Mouse (Mus musculus) liver, embryonic 12.5 days (tissue): ENCODE results near the gene Sh2d7. TPM values are rescaled to one million over a fixed set of nuclear protein-coding genes. Genes with fewer than 3 reads are reported as not detected.
A peak's percentile ranks its signal among the peaks of the same experiment; 100 is the strongest.

Experiments used
- ATAC-seq: fragments of 200-750 bp; cut with Nextera tagmentation; 2 replicates; pipeline ENCODE4 v1.8.0; 2017; ENCODE audit warnings: moderate number of reproducible peaks, mild to moderate bottlenecking, moderate library complexity
- H3K27ac ChIP-seq: fragments of 300-500 bp; sonication (generic); 2 replicates; pipeline ENCODE4 v1.5.1; 2016; ENCODE audit warnings: mild to moderate bottlenecking
- H3K27me3 ChIP-seq: fragments of 300-500 bp; sonication (generic); replicated peaks from 2 replicates; pipeline ENCODE4 v1.6.1; 2016; ENCODE audit warnings: mild to moderate bottlenecking, moderate library complexity
- H3K36me3 ChIP-seq: fragments of 300-500 bp; sonication (generic); 2 replicates; pipeline ENCODE4 v1.6.1; 2016; ENCODE audit warnings: mild to moderate bottlenecking, moderate library complexity
- H3K4me1 ChIP-seq: fragments of 300-500 bp; sonication (generic); 2 replicates; pipeline ENCODE4 v1.6.1; 2016
- H3K4me2 ChIP-seq: fragments of 300-500 bp; sonication (generic); 2 replicates; pipeline ENCODE4 v1.6.1; 2016; ENCODE audit warnings: mild to moderate bottlenecking, moderate library complexity
- H3K4me3 ChIP-seq: fragments of 300-500 bp; sonication (generic); 2 replicates; pipeline ENCODE4 v1.5.1; 2016; ENCODE audit warnings: mild to moderate bottlenecking, moderate library complexity
- H3K9ac ChIP-seq: fragments of 300-500 bp; sonication (generic); 2 replicates; pipeline ENCODE4 v1.6.1; 2016; ENCODE audit warnings: mild to moderate bottlenecking, moderate library complexity
- H3K9me3 ChIP-seq: fragments of 300-500 bp; sonication (generic); replicated peaks from 2 replicates; pipeline ENCODE4 v1.6.1; 2016; ENCODE audit warnings: mild to moderate bottlenecking, moderate library complexity
- WGBS: fragments of 180-500 bp; shearing (Covaris S2); methylation state at CpG from one replicate; pipeline ENCODE4 v1.1.7; 2016; ENCODE audit not compliant: insufficient replicate concordance; 5-methylcytosine and 5-hydroxymethylcytosine counted together
- polyA plus RNA-seq: library from polyadenylated mRNA; unstranded; fragments of >200 nt; fragmentation: Nextera tagmentation; extraction: Ambion mirVana; gene quantifications from 2 replicates; pipeline ENCODE4 v1.2.1, GENCODE M21; 2016

Gene Sh2d7
- polyA plus RNA-seq: not detected in 2 replicates

- H3K4me2 ChIP-seq: no peak within 1 kb of the TSS
- H3K4me1 ChIP-seq: no peaks in the 10 kb centered on the region
- 75% methylated on average over 14 of the region's 14 CpGs for WGBS
- no peak within 1 kb of the TSS for H3K4me3 ChIP-seq
- ATAC-seq: no peak
- H3K27ac ChIP-seq: no peak within 1 kb of the TSS
- H3K36me3 ChIP-seq: no peaks in the 10 kb centered on the region
- peaks cover 8% of the 10 kb centered on the region; the same call in 1 of the 2 replicates for H3K27me3 ChIP-seq
- H3K9me3 ChIP-seq: no peaks in the 10 kb centered on the region
- no peak within 1 kb of the TSS for H3K9ac ChIP-seq
Measured at GRCm38 (mm10) chr9:54538684-54539083, at the start of gene Sh2d7. Gene Sh2d7 (plus strand): TSS chr9:54538984.

- no peaks in the 10 kb centered on the region for H3K36me3 ChIP-seq
- no peaks in the 10 kb centered on the region for H3K9me3 ChIP-seq
- H3K4me3 ChIP-seq: no peak overlapping the region
- 35% methylated on average over 2 of the region's 2 CpGs for WGBS
- H3K27ac ChIP-seq: no peak overlapping the region
- no peaks in the 10 kb centered on the region for H3K27me3 ChIP-seq
- no peak overlapping the region for H3K9ac ChIP-seq
- peaks cover 15% of the 10 kb centered on the region for H3K4me1 ChIP-seq
- no peak for ATAC-seq
- no peak overlapping the region for H3K4me2 ChIP-seq
Measured at GRCm38 (mm10) chr9:54489599-54489998, 49.2 kb upstream of the Sh2d7 start.

- 77% methylated on average over 2 of the region's 2 CpGs for WGBS
- H3K4me2 ChIP-seq: no peak overlapping the region
- peaks cover 8% of the 10 kb centered on the region; the same call in 1 of the 2 replicates for H3K4me1 ChIP-seq
- H3K27me3 ChIP-seq: no peaks in the 10 kb centered on the region
- no peak overlapping the region for H3K27ac ChIP-seq
- H3K36me3 ChIP-seq: no peaks in the 10 kb centered on the region
- H3K4me3 ChIP-seq: no peak overlapping the region
- H3K9ac ChIP-seq: no peak overlapping the region
- ATAC-seq: no peak
- H3K9me3 ChIP-seq: no peaks in the 10 kb centered on the region
Measured at GRCm38 (mm10) chr9:54490431-54490830, 48.4 kb upstream of the Sh2d7 start.

- Histone ChIP-seq H3K9ac (no peak overlapping the region), H3K4me3 (no peak overlapping the region), H3K36me3 (no peaks in the 10 kb centered on the region), H3K4me1 (peaks cover 14% of the 10 kb centered on the region), H3K27ac (no peak overlapping the region), H3K9me3 (no peaks in the 10 kb centered on the region), H3K4me2 (no peak overlapping the region), H3K27me3 (peaks cover 45% of the 10 kb centered on the region)
- no peak for ATAC-seq
- WGBS: 71% methylated on average over 6 of the region's 6 CpGs
Measured at GRCm38 (mm10) chr9:54499291-54499690, 39.5 kb upstream of the Sh2d7 start.

GRCm38 (mm10) chr9:54499791-54500190, 39.0 kb upstream of the Sh2d7 start:
- H3K9me3 ChIP-seq: no peaks in the 10 kb centered on the region
- no peaks in the 10 kb centered on the region for H3K36me3 ChIP-seq
- ATAC-seq: no peak
- H3K27me3 ChIP-seq: peaks cover 48% of the 10 kb centered on the region
- no peak overlapping the region for H3K4me3 ChIP-seq
- H3K4me1 ChIP-seq: peaks cover 14% of the 10 kb centered on the region
- H3K27ac ChIP-seq: no peak overlapping the region
- WGBS: 81% methylated on average over 3 of the region's 3 CpGs
- H3K4me2 ChIP-seq: no peak overlapping the region
- H3K9ac ChIP-seq: no peak overlapping the region

GRCm38 (mm10) chr9:54500832-54501452, 37.8 kb upstream of the Sh2d7 start:
- H3K4me3 ChIP-seq: peak overlapping the region; percentile 72
- peak overlapping the region; percentile 68 for H3K9ac ChIP-seq
- under 1% methylated on average over 41 of the region's 43 CpGs for WGBS
- H3K4me2 ChIP-seq: peak overlapping the region; percentile 96
- H3K4me1 ChIP-seq: peaks cover 14% of the 10 kb centered on the region
- no peaks in the 10 kb centered on the region for H3K9me3 ChIP-seq
- peaks cover 59% of the 10 kb centered on the region for H3K27me3 ChIP-seq
- H3K27ac ChIP-seq: peak overlapping the region; percentile 7; the same call in 1 of the 2 replicates
- no peaks in the 10 kb centered on the region for H3K36me3 ChIP-seq
- ATAC-seq: no peak; the same call in none of the 2 replicates

- Histone ChIP-seq H3K4me3 (peak within 1 kb of the TSS; percentile 72), H3K27ac (peak within 1 kb of the TSS; percentile 7; the same call in 1 of the 2 replicates), H3K4me2 (peak within 1 kb of the TSS; percentile 96), H3K36me3 (no peaks in the 10 kb centered on the region), H3K27me3 (peaks cover 61% of the 10 kb centered on the region), H3K9me3 (no peaks in the 10 kb centered on the region), H3K4me1 (peaks cover 14% of the 10 kb centered on the region), H3K9ac (peak within 1 kb of the TSS; percentile 68)
- peak; percentile 83 for ATAC-seq
- under 1% methylated on average over 74 of the region's 99 CpGs for WGBS
Measured at GRCm38 (mm10) chr9:54501453-54502110, 37.2 kb upstream of the Sh2d7 start, which contains the start of gene Dmxl2. Gene Dmxl2 (minus strand): TSS chr9:54501626.

- H3K36me3 ChIP-seq: no peaks in the 10 kb centered on the region
- H3K9ac ChIP-seq: no peak overlapping the region
- H3K4me3 ChIP-seq: peak overlapping the region; percentile 72
- WGBS: 10% methylated on average over 13 of the region's 13 CpGs
- H3K27me3 ChIP-seq: peaks cover 61% of the 10 kb centered on the region
- no peaks in the 10 kb centered on the region for H3K9me3 ChIP-seq
- ATAC-seq: no peak
- peaks cover 14% of the 10 kb centered on the region for H3K4me1 ChIP-seq
- H3K27ac ChIP-seq: no peak overlapping the region
- H3K4me2 ChIP-seq: peak overlapping the region; percentile 96
Measured at GRCm38 (mm10) chr9:54502111-54502495, 36.7 kb upstream of the Sh2d7 start.

GRCm38 (mm10) chr9:54502873-54503272, 35.9 kb upstream of the Sh2d7 start:
- Histone ChIP-seq H3K4me2 (peak overlapping the region; percentile 96), H3K27ac (no peak overlapping the region), H3K4me1 (peaks cover 14% of the 10 kb centered on the region), H3K9ac (no peak overlapping the region), H3K4me3 (no peak overlapping the region), H3K9me3 (no peaks in the 10 kb centered on the region), H3K36me3 (no peaks in the 10 kb centered on the region), H3K27me3 (peaks cover 61% of the 10 kb centered on the region)
- ATAC-seq: no peak
- WGBS: 18% methylated on average over 12 of the region's 12 CpGs

- Histone ChIP-seq H3K4me3 (no peak overlapping the region), H3K36me3 (no peaks in the 10 kb centered on the region), H3K4me1 (no peaks in the 10 kb centered on the region), H3K9ac (no peak overlapping the region), H3K27ac (no peak overlapping the region), H3K4me2 (no peak overlapping the region), H3K9me3 (no peaks in the 10 kb centered on the region), H3K27me3 (0 out of 2 replicates have a peak, but pooled peaks cover 3% of the 10 kb centered on the region)
- 62% methylated on average over 2 of the region's 2 CpGs for WGBS
- ATAC-seq: no peak
Measured at GRCm38 (mm10) chr9:54515991-54516390, 22.8 kb upstream of the Sh2d7 start.

GRCm38 (mm10) chr9:54518921-54519320, 19.9 kb upstream of the Sh2d7 start:
- 57% methylated on average over 7 of the region's 7 CpGs for WGBS
- H3K4me1 ChIP-seq: no peaks in the 10 kb centered on the region

GRCm38 (mm10) chr9:54520286-54520685, 18.5 kb upstream of the Sh2d7 start:
- H3K36me3 ChIP-seq: no peaks in the 10 kb centered on the region
- no peak overlapping the region for H3K27ac ChIP-seq
- WGBS: 58% methylated on average over 4 of the region's 4 CpGs
- no peak for ATAC-seq
- no peaks in the 10 kb centered on the region for H3K4me1 ChIP-seq
- no peak overlapping the region for H3K9ac ChIP-seq
- H3K4me3 ChIP-seq: no peak overlapping the region
- no peak overlapping the region for H3K4me2 ChIP-seq
- H3K9me3 ChIP-seq: no peaks in the 10 kb centered on the region
- no peaks in the 10 kb centered on the region for H3K27me3 ChIP-seq

More at GRCm38 (mm10) chr9:54518921-54519320, 19.9 kb upstream of the Sh2d7 start:
- Histone ChIP-seq H3K4me3 (no peak overlapping the region), H3K4me2 (no peak overlapping the region), H3K36me3 (no peaks in the 10 kb centered on the region), H3K27ac (no peak overlapping the region), H3K9me3 (no peaks in the 10 kb centered on the region), H3K27me3 (no peaks in the 10 kb centered on the region), H3K9ac (no peak overlapping the region)
- no peak for ATAC-seq
